Mouse (Mus musculus) ES-E14 (cell line): ENCODE measurements at regions not wholly inside any gene's neighbourhood (a gene's known extent, or its start where the extent isn't known, plus 50 kb on each side); places are given as distances from the start of the nearest gene placed in this dataset.
A peak's percentile ranks its signal among the peaks of the same experiment; 100 is the strongest.

ENCODE experiments used
- DNase-seq: peaks from one replicate; pipeline ENCODE4 v3.0.0-alpha.2; 2013; ENCODE audit warnings: low read depth, low spot score
- H3K27ac ChIP-seq: 2 replicates; pipeline ENCODE4 v1.5.1; 2012; ENCODE audit warnings: low read depth, mild to moderate bottlenecking, low read length, moderate library complexity, mixed read lengths; ENCODE audit not compliant: poor library complexity, insufficient read depth, severe bottlenecking
- H3K36me3 ChIP-seq: 2 replicates; pipeline ENCODE4 v1.6.1; 2012; ENCODE audit warnings: mild to moderate bottlenecking, low read length, moderate library complexity, mixed read lengths; ENCODE audit not compliant: control insufficient read depth, poor library complexity, insufficient read depth, severe bottlenecking
- H3K4me1 ChIP-seq, 2 experiments: fragments of 150-350 bp in 1 of 2; sonication (generic) in 1 of 2; 2 replicates each; pipeline ENCODE4 v1.6.1; 2012; ENCODE audit warnings: low read length in 2 of 2, mild to moderate bottlenecking in 1 of 2, mixed read lengths in 1 of 2; ENCODE audit not compliant: control insufficient read depth in 2 of 2, insufficient read depth in 2 of 2, poor library complexity in 1 of 2
- H3K4me3 ChIP-seq, 2 experiments: fragments of 150-350 bp in 1 of 2; sonication (generic) in 1 of 2; 2 replicates each; pipeline ENCODE4 v1.5.1; 2012; ENCODE audit warnings: low read length in 2 of 2, low read depth in 1 of 2, mild to moderate bottlenecking in 1 of 2, mixed read lengths in 1 of 2; ENCODE audit not compliant: insufficient read depth in 1 of 2, poor library complexity in 1 of 2, severe bottlenecking in 1 of 2
- H3K9ac ChIP-seq: 2 replicates; pipeline ENCODE4 v1.6.1; 2012; ENCODE audit warnings: low read depth, mild to moderate bottlenecking, low read length, mixed read lengths; ENCODE audit not compliant: poor library complexity, insufficient read depth, severe bottlenecking
- H3K9me3 ChIP-seq: fragments of 150-350 bp; sonication (generic); 2 replicates; pipeline ENCODE4 v1.6.1; 2012; ENCODE audit warnings: low read depth, mild to moderate bottlenecking, low read length; ENCODE audit not compliant: control insufficient read depth, insufficient read depth
- CHD2 ChIP-seq: IDR thresholded peaks from 2 replicates; pipeline ENCODE4 v1.6.1; 2014; ENCODE audit warnings: mild to moderate bottlenecking, low read depth, low read length, inconsistent platforms
- HCFC1 ChIP-seq: IDR thresholded peaks from 2 replicates; pipeline ENCODE4 v1.6.1; 2012; ENCODE audit warnings: low read length, inconsistent platforms, borderline replicate concordance; ENCODE audit not compliant: insufficient read depth
- MAFK ChIP-seq: IDR thresholded peaks from 2 replicates; pipeline ENCODE4 v1.6.1; 2014; ENCODE audit warnings: mild to moderate bottlenecking, low read depth, low read length, inconsistent platforms; ENCODE audit not compliant: insufficient read depth
- ZC3H11A ChIP-seq: IDR thresholded peaks from 2 replicates; pipeline ENCODE4 v1.6.1; 2012; ENCODE audit warnings: low read depth, mild to moderate bottlenecking, inconsistent platforms, low read length, borderline replicate concordance
- ZNF384 ChIP-seq: IDR thresholded peaks from 2 replicates; pipeline ENCODE4 v1.6.1; 2012; ENCODE audit warnings: low read depth, low read length, inconsistent platforms
- in situ Hi-C, 2 experiments: fragments of 600-800 bp; cut with MboI; formaldehyde crosslinking; loops; one replicate each; pipeline ENCODE4 v1.15.1; 2025; ENCODE audit warnings: low sequenced_read_pairs in 2 of 2, inconsistent platforms in 1 of 2; ENCODE audit not compliant: unreplicated experiment in 2 of 2

DNA sequence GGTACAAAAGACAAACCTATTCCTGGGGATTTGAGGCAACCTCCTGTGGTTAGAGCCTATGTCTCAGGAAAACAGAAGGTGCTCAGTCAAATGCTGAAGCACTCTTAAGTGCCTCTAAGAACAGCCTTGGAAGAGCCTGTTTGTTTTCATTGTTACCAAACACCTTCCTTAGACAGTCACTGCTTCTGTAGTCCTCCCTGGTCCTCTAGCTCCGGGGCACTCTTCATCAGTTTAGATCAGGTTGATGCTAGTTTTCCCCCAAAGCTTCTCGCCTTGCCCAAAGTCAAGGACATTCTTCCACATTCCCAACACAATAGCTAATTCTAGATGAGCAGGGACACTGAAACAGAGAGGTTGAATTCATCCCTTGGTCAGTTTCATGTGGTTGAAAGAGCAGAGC, 290.6 kb upstream of the Stt3b start:
- Histone ChIP-seq H3K9ac (no peak overlapping the region), H3K4me3 (no peak overlapping the region), H3K9me3 (no peaks in the 10 kb centered on the region), H3K4me1 (peaks cover 0 to 8% of the 10 kb centered on the region in 2 experiments; a peak in 1 of 4 replicates), H3K27ac (no peak overlapping the region), H3K36me3 (no peaks in the 10 kb centered on the region)
- peak; percentile 9 for DNase-seq
- TF ChIP-seq HCFC1 (no peak), ZNF384 (no peak), MAFK (no peak), ZC3H11A (no peak), CHD2 (no peak)
- in situ Hi-C loops = no loop called here

DNA sequence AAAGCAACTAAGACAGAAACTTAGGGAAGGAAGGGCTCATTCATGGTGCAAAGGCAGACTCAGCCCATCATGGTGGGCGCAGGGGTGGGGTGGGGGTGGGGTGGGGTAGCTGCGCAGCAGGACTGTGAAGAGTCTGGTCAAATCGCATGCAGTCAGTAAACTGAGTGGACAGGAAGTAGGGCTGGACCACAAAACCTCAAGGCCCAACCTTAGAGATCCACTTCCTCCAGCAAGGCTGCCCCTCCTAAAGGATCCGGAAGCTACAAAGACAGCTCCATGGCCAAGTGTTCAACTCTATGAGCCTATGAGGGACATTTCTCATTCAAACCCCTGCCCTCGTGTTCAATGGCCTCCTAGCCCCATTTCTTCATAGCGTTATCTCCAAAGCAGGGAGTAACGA, 292.6 kb upstream of the Stt3b start:
- TF ChIP-seq MAFK (no peak), CHD2 (no peak), ZC3H11A (no peak), HCFC1 (no peak), ZNF384 (no peak)
- no peaks in the 10 kb centered on the region for H3K9me3 ChIP-seq
- no peak overlapping the region for H3K4me3 ChIP-seq
- H3K27ac ChIP-seq = no peak overlapping the region
- in situ Hi-C loops = no loop called here
- H3K9ac ChIP-seq = no peak overlapping the region
- peaks cover 0 to 8% of the 10 kb centered on the region in 2 experiments; a peak in 1 of 4 replicates for H3K4me1 ChIP-seq
- no peaks in the 10 kb centered on the region for H3K36me3 ChIP-seq
- DNase-seq = no peak

DNA sequence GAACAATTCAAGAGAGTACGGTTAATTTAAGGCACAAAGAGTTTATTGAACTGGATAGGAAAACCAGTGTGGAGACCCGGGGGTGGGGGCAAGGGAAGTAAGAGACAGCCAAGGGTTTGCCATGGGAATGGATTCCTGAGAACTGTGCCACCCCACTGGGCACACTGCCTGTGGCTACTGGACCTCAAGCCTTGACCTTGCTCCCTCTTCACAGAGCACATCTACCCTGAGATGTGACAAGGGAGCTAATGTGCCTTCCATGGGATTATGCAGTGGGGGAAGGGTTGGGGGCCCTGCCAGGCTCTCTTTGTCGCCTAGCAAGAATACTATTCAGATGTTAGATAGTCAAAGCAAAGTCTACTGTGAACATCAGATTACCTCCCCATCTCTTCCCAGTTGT, 294.2 kb upstream of the Stt3b start:
- Histone ChIP-seq H3K4me3 (no peak overlapping the region), H3K4me1 (peaks cover 0 to 8% of the 10 kb centered on the region in 2 experiments; a peak in 1 of 4 replicates), H3K27ac (no peak overlapping the region), H3K9ac (no peak overlapping the region), H3K36me3 (no peaks in the 10 kb centered on the region), H3K9me3 (no peaks in the 10 kb centered on the region)
- TF ChIP-seq MAFK (no peak), HCFC1 (no peak), CHD2 (no peak), ZNF384 (no peak)
- DNase-seq = no peak
- in situ Hi-C loops = no loop called here

- Histone ChIP-seq H3K36me3 (no peaks in the 10 kb centered on the region), H3K9me3 (no peaks in the 10 kb centered on the region), H3K4me3 (no peak overlapping the region), H3K9ac (no peak overlapping the region), H3K27ac (no peak overlapping the region), H3K4me1 (peaks cover 0 to 8% of the 10 kb centered on the region in 2 experiments; a peak in 1 of 4 replicates)
- DNase-seq = no peak
- TF ChIP-seq ZC3H11A = no peak
- TF ChIP-seq MAFK = no peak
- TF ChIP-seq ZNF384 = no peak
- no peak for TF ChIP-seq HCFC1
- TF ChIP-seq CHD2 = no peak
- in situ Hi-C loops = no loop called here
Observed at GRCm38 (mm10) chr9:115604968-115605682, 294.9 kb upstream of the Stt3b start.
